Mouse (Mus musculus) embryonic stem cell, embryonic (primary cell): ENCODE results near the gene Ptprt.
"Not testable (repeated sequence)": the region's sequence is repeated elsewhere in the genome, so short reads cannot be mapped to it uniquely, and the experiment has no call there.

Experiments used
- CTCF ChIA-PET, 4 experiments: fragments of 300-600 bp in 2 of 4; fragments of 350-600 bp in 2 of 4; sonication (Branson Sonifier 250); formaldehyde crosslinking; loops; one replicate each; lab custom pipeline; 2022; ENCODE audit warnings: inconsistent platforms in 2 of 4; lab: Charles Lee
- POLR2A ChIA-PET, 4 experiments: fragments of 300-600 bp in 2 of 4; fragments of 350-600 bp in 2 of 4; sonication (Branson Sonifier 250); formaldehyde crosslinking; loops; one replicate each; lab custom pipeline; 2022; ENCODE audit warnings: antibody characterized with exemption in 4 of 4, inconsistent platforms in 1 of 4; lab: Charles Lee

Ptprt gene

GRCm38 (mm10) chr2:161545406-161545805 lies 1115.5 kb downstream of the Ptprt start:
- POLR2A ChIA-PET: no interaction called here
- CTCF ChIA-PET: no interaction called here

GRCm38 (mm10) chr2:161534151-161534550 lies 1126.8 kb downstream of the Ptprt start:
- CTCF ChIA-PET: no interaction called here

GRCm38 (mm10) chr2:161527192-161527591 lies 1133.8 kb downstream of the Ptprt start:
- ChIA-PET CTCF (no interaction called here), POLR2A (no interaction called here)

More at GRCm38 (mm10) chr2:161534151-161534550, 1126.8 kb downstream of the Ptprt start:
- POLR2A ChIA-PET: no interaction called here

GRCm38 (mm10) chr2:161519671-161520070 lies 1141.3 kb downstream of the Ptprt start:
- CTCF ChIA-PET: no interaction called here
- POLR2A ChIA-PET: no interaction called here

- CTCF ChIA-PET: no interaction called here
- POLR2A ChIA-PET: no interaction called here
These were observed 1144.0 kb downstream of the Ptprt start for GRCm38 (mm10) chr2:161516921-161517320.

GRCm38 (mm10) chr2:161513256-161513655 lies 1147.7 kb downstream of the Ptprt start:
- ChIA-PET POLR2A (no interaction called here), CTCF (no interaction called here)

GRCm38 (mm10) chr2:161511880-161512570 lies 1148.9 kb downstream of the Ptprt start:
- CTCF ChIA-PET: interaction anchor here in 1 of 4 experiments (0.6 to 1.0 kb wide), 2 partner anchors 178 to 265 kb away, joined by 3 read pairs; no protein-coding TSS in a partner anchor
- POLR2A ChIA-PET: not testable (repeated sequence)

GRCm38 (mm10) chr2:161511101-161511759 lies 1149.7 kb downstream of the Ptprt start:
- POLR2A ChIA-PET: no interaction called here

GRCm38 (mm10) chr2:161499097-161499899 lies 1161.6 kb downstream of the Ptprt start:
- ChIA-PET POLR2A (interaction anchor here in 1 of 4 experiments (0.6 kb wide), 1 partner anchor 116 kb away, joined by 4 read pairs; no protein-coding TSS in a partner anchor), CTCF (no interaction called here)

More at GRCm38 (mm10) chr2:161511101-161511759, 1149.7 kb downstream of the Ptprt start:
- CTCF ChIA-PET: interaction anchor here in 1 of 4 experiments (1.0 kb wide), 1 partner anchor 264 kb away, joined by 3 read pairs; no protein-coding TSS in a partner anchor

- CTCF ChIA-PET: interaction anchor here in 1 of 4 experiments (0.7 kb wide), 1 partner anchor 693 kb away, joined by 3 read pairs; no protein-coding TSS in a partner anchor
- POLR2A ChIA-PET: interaction anchor here in 2 of 4 experiments (0.6 to 0.7 kb wide), 3 partner anchors 31 to 117 kb away, joined by 3 to 5 read pairs (median 4); no protein-coding TSS in a partner anchor
These were observed 1162.4 kb downstream of the Ptprt start for GRCm38 (mm10) chr2:161498449-161499096.

GRCm38 (mm10) chr2:161481741-161482140 lies 1179.2 kb downstream of the Ptprt start:
- CTCF ChIA-PET: interaction anchor here in 1 of 4 experiments (0.7 kb wide), 1 partner anchor 735 kb away, joined by 3 read pairs; no protein-coding TSS in a partner anchor
- POLR2A ChIA-PET: no interaction called here

- CTCF ChIA-PET: interaction anchor here in 1 of 4 experiments (0.7 kb wide), 1 partner anchor 1179 kb away, joined by 4 read pairs; no protein-coding TSS in a partner anchor
- POLR2A ChIA-PET: interaction anchor here in 1 of 4 experiments (0.7 kb wide), 1 partner anchor 262 kb away, joined by 3 read pairs; no protein-coding TSS in a partner anchor
These were observed 1180.5 kb downstream of the Ptprt start for GRCm38 (mm10) chr2:161480445-161480844.
